Mouse (Mus musculus): Measurements from ENCODE around the gene Foxo1. TPM values are rescaled to one million over a fixed set of nuclear protein-coding genes. Genes with fewer than 3 reads are reported as not detected.

Foxo1 gene
- polyA plus RNA-seq, 1 experiment from 2014 or later: 6.8 TPM

- no peaks in the 10 kb centered on the region for H3K36me3 ChIP-seq (ENCODE audit: insufficient read depth, low read length)
- 62% methylated on average over 17 of the region's 17 CpGs for WGBS
- H3K4me3 ChIP-seq (ENCODE audit: low read depth, low read length): no peak overlapping the region
- no peak overlapping the region for H3K9ac ChIP-seq (replicated peaks; ENCODE audit: low read depth)
- no peaks in the 10 kb centered on the region for H3K9me3 ChIP-seq (ENCODE audit: low read length)
- DNase-seq (ENCODE audit: low spot score) (no peak), ATAC-seq (no peak)
- no peaks in the 10 kb centered on the region for H3K4me1 ChIP-seq (ENCODE audit: insufficient read depth, low read depth, low read length)
- TF ChIP-seq CTCF (IDR thresholded peaks at IDR 0.05) (no peak), EP300 (IDR thresholded peaks at IDR 0.05) (no peak)
- no peak overlapping the region for H3K27ac ChIP-seq (ENCODE audit: low read length)
- no peak overlapping the region for H3K4me2 ChIP-seq (replicated peaks; ENCODE audit: low read depth, low read length)
- H3K27me3 ChIP-seq (replicated peaks; ENCODE audit: insufficient read depth, low read length): no peaks in the 10 kb centered on the region
Observed at GRCm38 (mm10) chr3:52390766-52391665, 122.9 kb downstream of the Foxo1 start.

GRCm38 (mm10) chr3:52391897-52392296 is 123.8 kb downstream of the Foxo1 start:
- H3K27ac ChIP-seq (ENCODE audit: low read length): no peak overlapping the region
- no peaks in the 10 kb centered on the region for H3K36me3 ChIP-seq (ENCODE audit: insufficient read depth, low read length)
- no peaks in the 10 kb centered on the region for H3K4me1 ChIP-seq (ENCODE audit: insufficient read depth, low read depth, low read length)
- WGBS: 73% methylated on average over 6 of the region's 6 CpGs
- ATAC-seq: no peak
- H3K4me2 ChIP-seq (replicated peaks; ENCODE audit: low read depth, low read length): no peak overlapping the region
- no peak overlapping the region for H3K4me3 ChIP-seq (ENCODE audit: low read depth, low read length)
- no peaks in the 10 kb centered on the region for H3K27me3 ChIP-seq (replicated peaks; ENCODE audit: insufficient read depth, low read length)
- DNase-seq (ENCODE audit: low spot score): no peak
- H3K9ac ChIP-seq (replicated peaks; ENCODE audit: low read depth): no peak overlapping the region
- no peak for TF ChIP-seq EP300 (IDR thresholded peaks at IDR 0.05)
- no peak for TF ChIP-seq CTCF (IDR thresholded peaks at IDR 0.05)
- H3K9me3 ChIP-seq (ENCODE audit: low read length): no peaks in the 10 kb centered on the region

- H3K27ac ChIP-seq (ENCODE audit: low read length): no peak overlapping the region
- H3K9me3 ChIP-seq (ENCODE audit: low read length): no peaks in the 10 kb centered on the region
- TF ChIP-seq CTCF (IDR thresholded peaks at IDR 0.05) (no peak), EP300 (IDR thresholded peaks at IDR 0.05) (no peak)
- no peaks in the 10 kb centered on the region for H3K27me3 ChIP-seq (replicated peaks; ENCODE audit: insufficient read depth, low read length)
- H3K36me3 ChIP-seq (ENCODE audit: insufficient read depth, low read length): no peaks in the 10 kb centered on the region
- no peak overlapping the region for H3K9ac ChIP-seq (replicated peaks; ENCODE audit: low read depth)
- no peaks in the 10 kb centered on the region for H3K4me1 ChIP-seq (ENCODE audit: insufficient read depth, low read depth, low read length)
- no peak overlapping the region for H3K4me2 ChIP-seq (replicated peaks; ENCODE audit: low read depth, low read length)
- DNase-seq (ENCODE audit: low spot score): no peak
- ATAC-seq: no peak
- 67% methylated on average over 2 of the region's 2 CpGs for WGBS
- no peak overlapping the region for H3K4me3 ChIP-seq (ENCODE audit: low read depth, low read length)
Observed at GRCm38 (mm10) chr3:52392521-52392920, 124.4 kb downstream of the Foxo1 start.

- ATAC-seq (peak; percentile 44), DNase-seq (ENCODE audit: low spot score) (peak; percentile 22)
- Histone ChIP-seq H3K9me3 (ENCODE audit: low read length) (no peaks in the 10 kb centered on the region), H3K27me3 (replicated peaks; ENCODE audit: insufficient read depth, low read length) (no peaks in the 10 kb centered on the region), H3K9ac (replicated peaks; ENCODE audit: low read depth) (no peak overlapping the region), H3K4me3 (ENCODE audit: low read depth, low read length) (no peak overlapping the region), H3K36me3 (ENCODE audit: insufficient read depth, low read length) (no peaks in the 10 kb centered on the region), H3K27ac (ENCODE audit: low read length) (no peak overlapping the region), H3K4me2 (replicated peaks; ENCODE audit: low read depth, low read length) (no peak overlapping the region), H3K4me1 (ENCODE audit: insufficient read depth, low read depth, low read length) (no peaks in the 10 kb centered on the region)
- no peak for TF ChIP-seq CTCF (IDR thresholded peaks at IDR 0.05)
- 0 out of 2 replicates have a peak, but pooled peaks have one; percentile 14 for TF ChIP-seq EP300 (IDR thresholded peaks at IDR 0.05)
- 41% methylated on average over 10 of the region's 10 CpGs for WGBS
Observed at GRCm38 (mm10) chr3:52393171-52393570, 125.0 kb downstream of the Foxo1 start.

- H3K9ac ChIP-seq (replicated peaks; ENCODE audit: low read depth): no peak overlapping the region
- H3K36me3 ChIP-seq (ENCODE audit: insufficient read depth, low read length): no peaks in the 10 kb centered on the region
- no peak for DNase-seq (ENCODE audit: low spot score)
- no peak overlapping the region for H3K27ac ChIP-seq (ENCODE audit: low read length)
- peaks cover 3% of the 10 kb centered on the region; the same call in 1 of the 2 replicates for H3K4me1 ChIP-seq (ENCODE audit: insufficient read depth, low read depth, low read length)
- H3K4me2 ChIP-seq (replicated peaks; ENCODE audit: low read depth, low read length): no peak overlapping the region
- no peaks in the 10 kb centered on the region for H3K27me3 ChIP-seq (replicated peaks; ENCODE audit: insufficient read depth, low read length)
- WGBS: 88% methylated on average over 13 of the region's 13 CpGs
- ATAC-seq: no peak
- TF ChIP-seq CTCF (IDR thresholded peaks at IDR 0.05) (no peak), EP300 (IDR thresholded peaks at IDR 0.05) (no peak)
- H3K9me3 ChIP-seq (ENCODE audit: low read length): no peaks in the 10 kb centered on the region
- H3K4me3 ChIP-seq (ENCODE audit: low read depth, low read length): no peak overlapping the region
Observed at GRCm38 (mm10) chr3:52396121-52396731, 128.1 kb downstream of the Foxo1 start.

- Histone ChIP-seq H3K27ac (ENCODE audit: low read length) (no peak overlapping the region), H3K36me3 (ENCODE audit: insufficient read depth, low read length) (no peaks in the 10 kb centered on the region), H3K4me3 (ENCODE audit: low read depth, low read length) (no peak overlapping the region), H3K9me3 (ENCODE audit: low read length) (no peaks in the 10 kb centered on the region), H3K4me1 (ENCODE audit: insufficient read depth, low read depth, low read length) (peaks cover 6% of the 10 kb centered on the region; the same call in 1 of the 2 replicates), H3K4me2 (replicated peaks; ENCODE audit: low read depth, low read length) (no peak overlapping the region), H3K27me3 (replicated peaks; ENCODE audit: insufficient read depth, low read length) (no peaks in the 10 kb centered on the region), H3K9ac (replicated peaks; ENCODE audit: low read depth) (no peak overlapping the region)
- DNase-seq (ENCODE audit: low spot score) (no peak), ATAC-seq (no peak)
- TF ChIP-seq CTCF (IDR thresholded peaks at IDR 0.05) (no peak), EP300 (IDR thresholded peaks at IDR 0.05) (no peak)
- WGBS: 72% methylated on average over 10 of the region's 10 CpGs
Observed at GRCm38 (mm10) chr3:52396951-52397615, 128.9 kb downstream of the Foxo1 start.

Data from lung, postnatal 0 days (tissue).